Mouse (Mus musculus): ENCODE measurements around the gene Tmem150a. TPM values are rescaled to one million over a fixed set of nuclear protein-coding genes. Genes with fewer than 3 reads are reported as not detected.

Gene Tmem150a
- polyA plus RNA-seq, 1 experiment, result 0.44 TPM

DNA sequence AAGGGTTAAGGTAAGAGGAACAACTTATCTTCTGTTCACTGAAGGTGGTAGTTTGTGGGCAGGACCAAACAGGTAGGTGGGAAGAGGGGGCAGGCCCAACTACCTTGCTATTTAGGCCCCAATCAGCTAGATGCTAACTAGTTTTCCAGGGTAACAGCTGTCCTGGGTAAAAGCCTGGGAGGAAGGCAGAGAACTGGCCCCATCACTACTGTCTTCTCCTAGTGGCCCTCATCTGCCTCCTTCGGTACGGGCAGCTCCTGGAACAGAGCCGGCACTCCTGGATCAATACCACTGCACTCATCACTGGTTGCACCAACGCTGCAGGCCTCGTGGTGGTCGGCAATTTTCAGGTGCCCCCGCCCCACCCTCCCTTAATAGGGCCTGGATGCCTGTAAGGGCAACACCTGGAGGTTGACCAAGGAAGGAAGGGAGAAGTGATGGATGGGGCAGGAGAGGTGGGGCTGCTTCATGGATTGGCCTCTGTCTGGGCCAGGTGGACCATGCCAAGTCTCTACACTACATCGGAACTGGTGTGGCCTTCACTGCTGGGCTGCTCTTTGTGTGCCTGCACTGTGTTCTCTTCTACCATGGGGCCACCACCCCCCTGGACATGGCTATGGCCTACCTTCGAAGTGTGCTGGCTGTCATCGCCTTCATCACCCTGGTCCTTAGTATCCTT is 3.0 kb downstream of the Tmem150a start:
- Histone ChIP-seq H3K4me1 (ENCODE audit: control insufficient read depth) (peaks cover 75% of the 10 kb centered on the region), H3K4me3 (replicated peaks) (no peak overlapping the region), H3K27me3 (ENCODE audit: control insufficient read depth) (peaks cover 41% of the 10 kb centered on the region), H3K36me3 (ENCODE audit: control insufficient read depth) (peaks cover 59% of the 10 kb centered on the region), H3K9me3 (ENCODE audit: control insufficient read depth, low read length) (peaks cover 12% of the 10 kb centered on the region; the same call in 1 of the 2 replicates)
- TF ChIP-seq TAL1 (IDR thresholded peaks at IDR 0.05; ENCODE audit: low read length) (no peak), GATA1 (IDR thresholded peaks at IDR 0.05; ENCODE audit: low read length) (no peak)

DNA sequence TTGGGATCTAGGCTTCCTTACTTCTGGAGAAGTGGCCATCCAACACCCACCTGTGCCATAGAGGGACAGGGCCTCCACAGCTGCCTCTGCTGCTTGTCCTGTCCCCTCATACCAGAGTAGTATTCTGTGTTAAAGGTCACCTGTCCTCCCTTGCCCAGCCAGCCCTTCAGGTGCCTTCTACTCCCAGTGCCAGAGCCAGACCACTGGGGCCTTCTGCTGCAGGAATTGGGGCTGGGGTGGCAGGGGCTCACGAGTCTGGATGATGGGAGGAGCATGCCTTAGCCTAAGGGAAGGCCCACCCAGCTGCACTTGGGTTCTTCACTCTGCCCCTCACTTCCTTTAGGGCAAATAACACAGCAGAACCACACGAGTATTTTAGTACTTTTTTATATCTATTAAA is 4.1 kb downstream of the Tmem150a start:
- no peak overlapping the region for H3K4me3 ChIP-seq (replicated peaks)

DNA sequence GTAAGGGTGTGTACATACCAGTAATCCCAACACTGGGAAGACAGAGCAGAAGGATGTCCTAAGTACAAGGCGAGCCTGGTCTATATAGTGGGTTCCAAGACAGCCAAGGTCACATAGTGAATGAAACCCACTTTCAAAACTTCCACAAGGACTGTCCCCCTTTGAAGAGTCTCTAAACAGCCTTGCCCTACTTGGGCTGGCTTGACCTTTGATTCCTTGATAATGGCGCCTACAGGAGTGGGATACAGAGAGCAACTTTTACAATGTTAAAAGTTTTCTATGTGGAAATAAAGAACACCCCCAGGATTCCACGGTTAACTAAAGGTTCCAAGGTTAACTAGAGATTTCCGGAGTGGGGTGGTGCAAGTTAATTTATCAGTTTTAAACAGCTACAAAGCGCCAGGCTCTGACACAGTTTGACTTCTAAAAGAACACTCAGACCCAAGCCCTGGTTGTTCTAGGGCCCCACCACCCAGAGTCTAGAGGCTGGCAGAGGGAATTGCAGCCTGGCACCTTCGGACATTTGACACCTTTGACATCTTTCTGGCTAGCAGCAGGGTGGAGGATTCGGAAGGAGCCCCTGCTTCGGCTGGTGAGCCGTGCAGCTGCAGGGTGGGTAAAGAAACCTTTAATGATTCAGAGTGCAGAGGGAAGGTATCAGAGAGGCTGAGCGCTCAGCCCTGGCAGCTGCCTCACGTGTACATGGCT is 4.8 kb downstream of the Tmem150a start:
- no peak for TF ChIP-seq TAL1 (IDR thresholded peaks at IDR 0.05; ENCODE audit: low read length)
- no peak for TF ChIP-seq GATA1 (IDR thresholded peaks at IDR 0.05; ENCODE audit: low read length)
- Histone ChIP-seq H3K36me3 (ENCODE audit: control insufficient read depth) (peaks cover 52% of the 10 kb centered on the region), H3K4me3 (replicated peaks) (peak overlapping the region; percentile 26), H3K4me1 (ENCODE audit: control insufficient read depth) (peaks cover 83% of the 10 kb centered on the region), H3K9me3 (ENCODE audit: control insufficient read depth, low read length) (peaks cover 8% of the 10 kb centered on the region; the same call in 1 of the 2 replicates), H3K27me3 (ENCODE audit: control insufficient read depth) (peaks cover 22% of the 10 kb centered on the region)

More for the DNA sequence above, 4.1 kb downstream of the Tmem150a start:
- no peak for TF ChIP-seq GATA1 (IDR thresholded peaks at IDR 0.05; ENCODE audit: low read length)
- no peak for TF ChIP-seq TAL1 (IDR thresholded peaks at IDR 0.05; ENCODE audit: low read length)
- peaks cover 12% of the 10 kb centered on the region; the same call in 1 of the 2 replicates for H3K9me3 ChIP-seq (ENCODE audit: control insufficient read depth, low read length)
- H3K36me3 ChIP-seq (ENCODE audit: control insufficient read depth), result peaks cover 55% of the 10 kb centered on the region
- peaks cover 29% of the 10 kb centered on the region for H3K27me3 ChIP-seq (ENCODE audit: control insufficient read depth)
- H3K4me1 ChIP-seq (ENCODE audit: control insufficient read depth), result peaks cover 85% of the 10 kb centered on the region

DNA sequence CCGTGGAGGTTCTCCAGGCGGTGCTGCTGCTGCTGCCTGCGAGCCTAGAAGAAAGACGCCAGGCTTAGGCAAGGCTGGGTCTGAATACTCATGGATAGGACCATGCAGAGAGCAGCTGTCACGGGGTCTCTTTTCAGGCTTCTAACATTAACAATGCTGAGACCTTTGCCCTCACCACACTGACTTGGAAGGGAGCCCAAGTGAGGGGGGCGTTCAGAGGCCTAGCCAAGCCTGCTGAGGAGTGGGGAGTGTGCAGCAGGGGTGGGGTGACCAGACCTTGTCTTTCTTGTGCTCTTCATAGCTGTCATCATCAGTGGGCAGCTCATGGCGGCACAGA is 5.3 kb downstream of the Tmem150a start:
- H3K9me3 ChIP-seq (ENCODE audit: control insufficient read depth, low read length), result peaks cover 4% of the 10 kb centered on the region; the same call in 1 of the 2 replicates
- H3K4me3 ChIP-seq (replicated peaks), result peak overlapping the region; percentile 86
- peaks cover 52% of the 10 kb centered on the region for H3K36me3 ChIP-seq (ENCODE audit: control insufficient read depth)
- TF ChIP-seq GATA1 (IDR thresholded peaks at IDR 0.05; ENCODE audit: low read length), result no peak
- peaks cover 17% of the 10 kb centered on the region for H3K27me3 ChIP-seq (ENCODE audit: control insufficient read depth)
- peaks cover 78% of the 10 kb centered on the region for H3K4me1 ChIP-seq (ENCODE audit: control insufficient read depth)

DNA sequence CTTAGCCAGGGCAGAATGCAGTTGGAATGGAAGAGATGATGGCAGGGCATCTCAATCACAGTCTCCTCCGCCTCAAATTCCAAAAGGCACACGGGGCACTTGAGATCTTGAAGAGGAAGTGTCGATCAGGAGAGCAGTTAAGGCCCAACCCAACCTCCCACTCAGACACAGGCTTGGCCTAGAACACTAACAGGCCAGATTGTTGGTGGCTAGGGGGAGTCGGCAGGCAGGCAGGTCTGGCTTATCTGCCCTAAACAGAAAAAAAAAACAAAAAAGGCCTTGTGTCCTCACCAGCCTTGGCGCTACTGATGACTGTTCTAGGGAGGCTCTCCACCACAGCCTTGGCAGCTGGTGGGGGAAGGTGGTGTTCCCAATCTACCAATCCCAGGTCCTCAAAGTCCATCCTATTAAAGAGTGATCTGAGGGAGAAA is 5.9 kb downstream of the Tmem150a start:
- Histone ChIP-seq H3K4me1 (ENCODE audit: control insufficient read depth) (peaks cover 74% of the 10 kb centered on the region), H3K4me3 (replicated peaks) (peak overlapping the region; percentile 86), H3K9me3 (ENCODE audit: control insufficient read depth, low read length) (0 out of 2 replicates have a peak, but pooled peaks cover 1% of the 10 kb centered on the region), H3K27me3 (ENCODE audit: control insufficient read depth) (peaks cover 11% of the 10 kb centered on the region), H3K36me3 (ENCODE audit: control insufficient read depth) (peaks cover 51% of the 10 kb centered on the region)
- no peak; the same call in 1 of the 2 replicates for TF ChIP-seq GATA1 (IDR thresholded peaks at IDR 0.05; ENCODE audit: low read length)
- TF ChIP-seq TAL1 (IDR thresholded peaks at IDR 0.05; ENCODE audit: low read length), result no peak

DNA sequence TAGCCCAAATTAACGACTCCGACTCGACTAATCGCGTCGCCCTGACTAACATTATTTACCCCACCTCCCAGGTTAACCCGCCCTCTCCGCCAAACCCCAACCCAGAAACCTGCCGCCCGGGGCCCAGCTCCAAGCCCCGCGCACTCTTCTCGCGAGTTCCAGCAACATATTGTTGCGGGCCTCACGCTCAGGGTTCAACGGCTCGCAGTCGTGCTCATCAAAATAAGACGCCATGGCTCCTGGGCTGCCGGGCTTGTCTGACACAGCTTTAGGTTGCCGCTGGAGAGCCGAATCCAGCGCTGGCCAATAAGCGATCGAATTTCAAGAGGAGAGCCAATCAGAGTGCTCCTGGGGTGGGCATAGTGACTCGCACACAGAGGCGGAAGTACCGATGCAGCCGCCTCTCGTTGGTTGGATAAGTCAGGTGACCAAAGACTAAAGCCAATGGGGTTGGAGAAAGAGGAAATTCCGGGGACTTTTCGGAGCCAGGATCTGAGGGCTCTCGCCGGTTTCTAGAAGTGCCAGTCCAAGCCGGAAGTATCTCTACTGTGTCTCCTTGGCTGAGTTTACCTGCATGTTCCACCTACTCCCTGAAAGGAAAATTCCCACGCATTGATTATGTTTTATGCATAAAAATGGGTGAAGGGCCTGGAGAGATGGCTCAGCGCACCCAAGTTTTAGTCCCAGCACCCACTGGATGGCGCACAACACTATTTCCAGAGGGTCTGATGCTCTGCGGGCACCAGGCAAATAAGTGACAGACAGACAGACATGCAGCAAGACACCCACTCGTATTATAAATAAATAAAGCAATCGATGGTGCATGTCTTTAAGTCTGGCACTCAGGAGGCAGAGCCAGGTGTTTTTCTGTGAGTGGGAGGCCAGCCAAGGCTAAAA is 7.1 kb downstream of the Tmem150a start:
- TF ChIP-seq TAL1 (IDR thresholded peaks at IDR 0.05; ENCODE audit: low read length) (no peak), GATA1 (IDR thresholded peaks at IDR 0.05; ENCODE audit: low read length) (no peak)
- H3K4me3 ChIP-seq (replicated peaks), result peak overlapping the region; percentile 86
- no peaks in the 10 kb centered on the region for H3K27me3 ChIP-seq (ENCODE audit: control insufficient read depth)
- no peaks in the 10 kb centered on the region for H3K9me3 ChIP-seq (ENCODE audit: control insufficient read depth, low read length)
- peaks cover 63% of the 10 kb centered on the region for H3K4me1 ChIP-seq (ENCODE audit: control insufficient read depth)
- H3K36me3 ChIP-seq (ENCODE audit: control insufficient read depth), result peaks cover 40% of the 10 kb centered on the region

- Histone ChIP-seq H3K36me3 (ENCODE audit: control insufficient read depth) (peaks cover 36% of the 10 kb centered on the region), H3K27me3 (ENCODE audit: control insufficient read depth) (no peaks in the 10 kb centered on the region), H3K4me1 (ENCODE audit: control insufficient read depth) (peaks cover 47% of the 10 kb centered on the region)
Observed at GRCm38 (mm10) chr6:72364009-72364408, 8.8 kb downstream of the Tmem150a start.

DNA sequence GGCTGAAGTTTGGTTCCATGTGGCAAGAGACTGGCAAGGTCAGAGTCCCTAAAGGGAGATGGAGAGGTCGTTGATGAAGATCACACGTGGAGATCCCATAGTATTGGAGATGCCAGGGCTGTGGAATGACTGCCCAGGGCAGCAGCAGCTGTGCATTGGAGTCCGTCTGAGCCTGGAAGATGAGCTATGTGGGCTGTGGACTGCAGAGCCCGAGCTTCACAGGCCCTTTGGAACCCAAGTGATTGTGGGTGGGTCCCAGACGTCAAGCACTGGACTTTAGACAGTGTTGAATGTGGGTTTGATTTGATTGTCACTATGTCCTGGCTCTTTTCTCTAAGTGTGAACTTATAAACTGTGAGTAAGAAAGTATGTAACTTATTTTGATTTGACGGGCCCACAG is 9.7 kb downstream of the Tmem150a start:
- Histone ChIP-seq H3K27me3 (ENCODE audit: control insufficient read depth) (no peaks in the 10 kb centered on the region), H3K4me1 (ENCODE audit: control insufficient read depth) (peaks cover 46% of the 10 kb centered on the region), H3K9me3 (ENCODE audit: control insufficient read depth, low read length) (no peaks in the 10 kb centered on the region), H3K4me3 (replicated peaks) (no peak overlapping the region), H3K36me3 (ENCODE audit: control insufficient read depth) (peaks cover 36% of the 10 kb centered on the region)
- no peak for TF ChIP-seq TAL1 (IDR thresholded peaks at IDR 0.05; ENCODE audit: low read length)
- TF ChIP-seq GATA1 (IDR thresholded peaks at IDR 0.05; ENCODE audit: low read length), result no peak

More at GRCm38 (mm10) chr6:72364009-72364408, 8.8 kb downstream of the Tmem150a start:
- TF ChIP-seq GATA1 (IDR thresholded peaks at IDR 0.05; ENCODE audit: low read length) (no peak), TAL1 (IDR thresholded peaks at IDR 0.05; ENCODE audit: low read length) (no peak)
- Histone ChIP-seq H3K4me3 (replicated peaks) (no peak overlapping the region), H3K9me3 (ENCODE audit: control insufficient read depth, low read length) (no peaks in the 10 kb centered on the region)
